Mouse (Mus musculus) liver, postnatal 0 days (tissue): ENCODE measurements around the gene Prrc2a. TPM values are rescaled to one million over a fixed set of nuclear protein-coding genes. Genes with fewer than 3 reads are reported as not detected.

ENCODE experiments used
- ATAC-seq: fragments of 200-750 bp; cut with Nextera tagmentation; 2 replicates; pipeline ENCODE4 v1.8.0; 2017; ENCODE audit warnings: mild to moderate bottlenecking, moderate library complexity
- DNase-seq: peaks from one replicate; pipeline ENCODE4 v3.0.0-alpha.2; 2016
- H3K27ac ChIP-seq: fragments of 300-500 bp; sonication (generic); 2 replicates; pipeline ENCODE4 v1.5.1; 2014; ENCODE audit warnings: antibody characterized with exemption, moderate library complexity, mild to moderate bottlenecking, low read depth
- H3K27me3 ChIP-seq: fragments of 300-500 bp; sonication (generic); 2 replicates; pipeline ENCODE4 v1.6.1; 2014; ENCODE audit warnings: low read length, control low read depth, mixed read lengths; ENCODE audit not compliant: insufficient read depth
- H3K36me3 ChIP-seq: fragments of 300-500 bp; sonication (generic); replicated peaks from 2 replicates; pipeline ENCODE4 v1.6.1; 2014; ENCODE audit warnings: mild to moderate bottlenecking, control low read depth, low read length, moderate library complexity, mixed read lengths; ENCODE audit not compliant: insufficient read depth
- H3K4me1 ChIP-seq: fragments of 300-500 bp; sonication (generic); 2 replicates; pipeline ENCODE4 v1.6.1; 2014; ENCODE audit warnings: antibody characterized with exemption, mild to moderate bottlenecking, control low read depth; ENCODE audit not compliant: insufficient read depth
- H3K4me2 ChIP-seq: fragments of 300-500 bp; sonication (generic); 2 replicates; pipeline ENCODE4 v1.6.1; 2014; ENCODE audit warnings: low read depth, mild to moderate bottlenecking, low read length, moderate library complexity, mixed read lengths
- H3K4me3 ChIP-seq: fragments of 300-500 bp; sonication (generic); 2 replicates; pipeline ENCODE4 v1.5.1; 2014; ENCODE audit warnings: low read depth, low read length
- H3K9ac ChIP-seq: fragments of 300-500 bp; sonication (generic); replicated peaks from 2 replicates; pipeline ENCODE4 v1.6.1; 2014; ENCODE audit warnings: mild to moderate bottlenecking, moderate library complexity
- H3K9me3 ChIP-seq: fragments of 300-500 bp; sonication (generic); 2 replicates; pipeline ENCODE4 v1.6.1; 2016; ENCODE audit warnings: mild to moderate bottlenecking, control low read depth, low read length, mixed read lengths
- CTCF ChIP-seq: sonication (generic); IDR thresholded peaks from 2 replicates; pipeline ENCODE4 v1.5.1; 2016; ENCODE audit warnings: antibody characterized with exemption, low read depth
- EP300 ChIP-seq: IDR thresholded peaks from 2 replicates; pipeline ENCODE4 v1.6.1; 2016; ENCODE audit warnings: antibody characterized with exemption, low read depth, mild to moderate bottlenecking
- WGBS: fragments of 180-500 bp; shearing (Covaris S2); extraction: QIAGEN DNeasy Blood & Tissue Kit; methylation state at CpG from one replicate; pipeline ENCODE4 v1.1.7; 2014; ENCODE audit not compliant: insufficient replicate concordance; 5-methylcytosine and 5-hydroxymethylcytosine counted together
- polyA plus RNA-seq: library from polyadenylated mRNA; unstranded; fragments of >200 nt; fragmentation: Nextera tagmentation; extraction: Ambion mirVana; gene quantifications from 2 replicates; pipeline ENCODE4 v1.2.1, GENCODE M21; 2015

Gene Prrc2a
- polyA plus RNA-seq, 1 experiment from 2014 or later: 32.9 TPM

- Histone ChIP-seq H3K4me2 (peak within 1 kb of the TSS; percentile 80), H3K27me3 (peaks cover 12% of the 10 kb centered on the region), H3K4me3 (peak within 1 kb of the TSS; percentile 44), H3K4me1 (peaks cover 20% of the 10 kb centered on the region), H3K36me3 (no peaks in the 10 kb centered on the region), H3K9ac (peak within 1 kb of the TSS; percentile 35), H3K27ac (peak within 1 kb of the TSS; percentile 78), H3K9me3 (no peaks in the 10 kb centered on the region)
- DNase-seq (no peak), ATAC-seq (no peak)
- TF ChIP-seq CTCF (no peak), EP300 (no peak)
- 33% methylated on average over 28 of the region's 28 CpGs for WGBS
Measured at GRCm38 (mm10) chr17:35193881-35194843, 29.5 kb upstream of the Prrc2a start, which contains the start of gene Ltb. TSS of gene Ltb (plus strand) at chr17:35194439.

DNA sequence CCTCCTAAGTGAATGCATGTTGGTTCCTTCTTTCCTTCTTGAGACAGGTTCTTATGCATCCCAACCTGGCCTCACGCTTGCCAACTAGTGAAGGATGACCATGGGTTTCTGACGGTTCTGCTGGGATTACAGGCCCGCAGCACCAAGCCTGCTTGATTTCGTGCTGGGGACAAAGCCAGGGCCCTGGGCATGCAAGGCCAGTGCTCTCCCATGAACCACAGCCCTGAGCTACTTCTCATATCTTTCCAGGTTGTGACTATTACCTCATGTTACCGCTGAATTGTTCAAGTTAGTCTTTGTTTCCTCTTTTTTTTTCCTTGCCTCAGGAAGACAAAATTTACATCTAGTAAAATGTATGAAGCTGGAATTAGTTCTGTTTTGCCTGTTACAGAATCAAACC, 28.2 kb upstream of the Prrc2a start:
- WGBS: 52% methylated on average over 5 of the region's 5 CpGs
- Histone ChIP-seq H3K4me3 (no peak overlapping the region), H3K36me3 (no peaks in the 10 kb centered on the region), H3K27me3 (peaks cover 12% of the 10 kb centered on the region), H3K4me2 (no peak overlapping the region), H3K27ac (peak overlapping the region; percentile 75), H3K4me1 (peaks cover 20% of the 10 kb centered on the region), H3K9me3 (no peaks in the 10 kb centered on the region), H3K9ac (no peak overlapping the region)
- DNase-seq (no peak), ATAC-seq (no peak)
- TF ChIP-seq CTCF: no peak
- TF ChIP-seq EP300: no peak

- TF ChIP-seq EP300: no peak
- TF ChIP-seq CTCF: peak; percentile 25
- Histone ChIP-seq H3K4me2 (no peak overlapping the region), H3K27me3 (peaks cover 12% of the 10 kb centered on the region), H3K4me3 (no peak overlapping the region), H3K9me3 (no peaks in the 10 kb centered on the region), H3K9ac (no peak overlapping the region), H3K27ac (0 out of 2 replicates have a peak overlapping the region, but pooled peaks have one; percentile 24), H3K36me3 (no peaks in the 10 kb centered on the region), H3K4me1 (peaks cover 20% of the 10 kb centered on the region)
- ATAC-seq (no peak), DNase-seq (no peak)
- 51% methylated on average over 2 of the region's 2 CpGs for WGBS
Measured at GRCm38 (mm10) chr17:35191723-35192122, 27.0 kb upstream of the Prrc2a start.

DNA sequence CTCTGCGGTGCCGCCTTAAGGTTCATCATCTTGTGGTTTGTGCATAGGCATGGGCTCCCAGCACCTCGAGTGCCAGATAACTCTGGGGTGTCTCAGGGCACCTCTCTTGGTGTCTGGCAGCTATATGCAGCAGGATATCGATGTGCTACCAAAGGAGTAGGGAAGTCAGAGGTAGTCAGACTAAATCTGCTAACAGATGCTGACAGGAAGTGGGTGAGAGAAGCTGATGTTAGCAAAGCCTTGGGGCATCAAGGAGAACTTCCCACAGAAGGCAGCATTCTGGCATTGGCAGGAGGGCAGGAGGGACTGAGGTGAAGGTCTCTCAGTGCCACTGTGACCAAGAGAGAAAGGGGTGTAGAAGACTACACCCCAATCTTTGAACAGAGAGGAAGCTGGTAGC, 25.4 kb upstream of the Prrc2a start:
- no peak for DNase-seq
- H3K9ac ChIP-seq: no peak overlapping the region
- H3K4me2 ChIP-seq: peak overlapping the region; percentile 55
- H3K36me3 ChIP-seq: no peaks in the 10 kb centered on the region
- no peak for ATAC-seq
- TF ChIP-seq CTCF: no peak
- no peak for TF ChIP-seq EP300
- 22% methylated on average over 4 of the region's 4 CpGs for WGBS
- peaks cover 6% of the 10 kb centered on the region; the same call in 1 of the 2 replicates for H3K27me3 ChIP-seq
- H3K9me3 ChIP-seq: no peaks in the 10 kb centered on the region
- H3K4me3 ChIP-seq: no peak overlapping the region
- H3K4me1 ChIP-seq: peaks cover 24% of the 10 kb centered on the region
- peak overlapping the region; percentile 91 for H3K27ac ChIP-seq

- 21% methylated on average over 1 of the region's 1 CpGs for WGBS
- H3K36me3 ChIP-seq: no peaks in the 10 kb centered on the region
- peaks cover 17% of the 10 kb centered on the region for H3K4me1 ChIP-seq
- no peaks in the 10 kb centered on the region for H3K27me3 ChIP-seq
- H3K4me2 ChIP-seq: peak overlapping the region; percentile 55
- ATAC-seq (no peak; the same call in 1 of the 2 replicates), DNase-seq (no peak)
- TF ChIP-seq EP300: no peak
- no peak for TF ChIP-seq CTCF
- no peaks in the 10 kb centered on the region for H3K9me3 ChIP-seq
- no peak overlapping the region for H3K4me3 ChIP-seq
- H3K27ac ChIP-seq: peak overlapping the region; percentile 91
- H3K9ac ChIP-seq: no peak overlapping the region
Measured at GRCm38 (mm10) chr17:35189186-35189585, 24.5 kb upstream of the Prrc2a start.

- Histone ChIP-seq H3K4me1 (peaks cover 16% of the 10 kb centered on the region), H3K36me3 (no peaks in the 10 kb centered on the region), H3K4me2 (peak within 1 kb of the TSS; percentile 75), H3K9ac (no peak within 1 kb of the TSS), H3K27me3 (no peaks in the 10 kb centered on the region), H3K9me3 (no peaks in the 10 kb centered on the region), H3K4me3 (peak within 1 kb of the TSS; percentile 52; the same call in 1 of the 2 replicates), H3K27ac (peak within 1 kb of the TSS; percentile 91)
- ATAC-seq: peak; percentile 35; the same call in 1 of the 2 replicates
- 41% methylated on average over 7 of the region's 7 CpGs for WGBS
- TF ChIP-seq CTCF: no peak
- TF ChIP-seq EP300: no peak
- DNase-seq: no peak
Measured at GRCm38 (mm10) chr17:35187959-35188610, 23.4 kb upstream of the Prrc2a start, which contains the start of gene Lst1. TSS of gene Lst1 (minus strand) at chr17:35188439.
